Mouse (Mus musculus) forebrain, embryonic 15.5 days (tissue): ENCODE data around the gene Gm9857. TPM values are rescaled to one million over a fixed set of nuclear protein-coding genes. Genes with fewer than 3 reads are reported as not detected.

Source experiments
- ATAC-seq: fragments of 200-750 bp; cut with Nextera tagmentation; replicated peaks from 2 replicates; pipeline ENCODE4 v1.8.0; 2017; ENCODE audit warnings: mild to moderate bottlenecking, moderate TSS enrichment, moderate library complexity
- H3K27ac ChIP-seq: fragments of 300-500 bp; sonication (generic); replicated peaks from 2 replicates; pipeline ENCODE4 v1.5.1; 2015; ENCODE audit warnings: mild to moderate bottlenecking, inconsistent platforms
- H3K27me3 ChIP-seq: fragments of 300-500 bp; sonication (generic); 2 replicates; pipeline ENCODE4 v1.6.1; 2015; ENCODE audit warnings: inconsistent platforms
- H3K36me3 ChIP-seq: fragments of 300-500 bp; sonication (generic); 2 replicates; pipeline ENCODE4 v1.6.1; 2015; ENCODE audit warnings: mild to moderate bottlenecking, inconsistent platforms
- H3K4me1 ChIP-seq: fragments of 300-500 bp; sonication (generic); 2 replicates; pipeline ENCODE4 v1.6.1; 2015; ENCODE audit warnings: inconsistent platforms
- H3K4me2 ChIP-seq: fragments of 300-500 bp; sonication (generic); replicated peaks from 2 replicates; pipeline ENCODE4 v1.6.1; 2015; ENCODE audit warnings: mild to moderate bottlenecking, inconsistent platforms
- H3K4me3 ChIP-seq: fragments of 300-500 bp; sonication (generic); 2 replicates; pipeline ENCODE4 v1.5.1; 2015; ENCODE audit warnings: mild to moderate bottlenecking, inconsistent platforms
- H3K9ac ChIP-seq: fragments of 300-500 bp; sonication (generic); replicated peaks from 2 replicates; pipeline ENCODE4 v1.6.1; 2015; ENCODE audit warnings: mild to moderate bottlenecking, inconsistent platforms
- H3K9me3 ChIP-seq: fragments of 300-500 bp; sonication (generic); 2 replicates; pipeline ENCODE4 v1.6.1; 2016; ENCODE audit warnings: inconsistent platforms
- WGBS: fragments of 180-500 bp; shearing (Covaris S2); methylation state at CpG from one replicate; pipeline ENCODE4 v1.1.7; 2015; ENCODE audit warnings: mixed read lengths; 5-methylcytosine and 5-hydroxymethylcytosine counted together
- polyA plus RNA-seq: library from polyadenylated mRNA; unstranded; fragments of >200 nt; fragmentation: Nextera tagmentation; extraction: Ambion mirVana; gene quantifications from 2 replicates; pipeline ENCODE4 v1.2.1, GENCODE M21; 2015

Gene Gm9857
- polyA plus RNA-seq, 1 experiment from 2014 or later: 0.78 TPM

DNA sequence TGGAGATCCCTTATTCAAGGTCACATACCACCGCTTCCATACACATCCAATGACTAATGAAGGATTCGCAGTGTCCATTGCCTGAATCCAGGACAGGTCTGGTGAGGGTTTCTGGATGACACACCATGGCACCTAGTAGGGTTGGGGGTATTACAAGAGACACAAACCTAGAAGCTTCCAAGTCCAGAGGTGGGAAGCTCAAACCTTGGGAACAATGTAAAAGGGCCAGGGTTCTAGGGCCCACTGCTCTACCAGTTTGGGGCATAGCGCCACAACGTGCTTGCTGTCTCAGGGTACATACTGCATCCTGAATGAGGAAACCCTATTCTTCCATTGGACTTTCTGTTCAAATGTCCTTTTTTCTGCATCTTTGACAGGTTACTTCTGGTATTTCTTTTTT lies 41.6 kb downstream of the Gm9857 start:
- no peak for ATAC-seq
- WGBS: 94% methylated on average over 4 of the region's 4 CpGs
- H3K27ac ChIP-seq: no peak overlapping the region
- H3K4me3 ChIP-seq: no peak overlapping the region
- no peaks in the 10 kb centered on the region for H3K27me3 ChIP-seq
- no peaks in the 10 kb centered on the region for H3K9me3 ChIP-seq
- no peak overlapping the region for H3K9ac ChIP-seq
- no peak overlapping the region for H3K4me2 ChIP-seq
- no peaks in the 10 kb centered on the region for H3K4me1 ChIP-seq
- H3K36me3 ChIP-seq: peaks cover 18% of the 10 kb centered on the region

GRCm38 (mm10) chr3:108892914-108893313 lies 47.3 kb downstream of the Gm9857 start:
- no peak for ATAC-seq
- Histone ChIP-seq H3K9me3 (no peaks in the 10 kb centered on the region), H3K9ac (no peak overlapping the region), H3K4me2 (no peak overlapping the region), H3K4me1 (no peaks in the 10 kb centered on the region), H3K27ac (no peak overlapping the region), H3K36me3 (no peaks in the 10 kb centered on the region), H3K27me3 (no peaks in the 10 kb centered on the region), H3K4me3 (no peak overlapping the region)
- WGBS: 74% methylated on average over 4 of the region's 4 CpGs

GRCm38 (mm10) chr3:108892080-108892479 lies 48.2 kb downstream of the Gm9857 start:
- no peak overlapping the region for H3K27ac ChIP-seq

More at GRCm38 (mm10) chr3:108892080-108892479, 48.2 kb downstream of the Gm9857 start:
- H3K27me3 ChIP-seq: no peaks in the 10 kb centered on the region
- no peak overlapping the region for H3K4me2 ChIP-seq
- no peaks in the 10 kb centered on the region for H3K9me3 ChIP-seq
- H3K4me3 ChIP-seq: no peak overlapping the region
- H3K36me3 ChIP-seq: no peaks in the 10 kb centered on the region
- no peak overlapping the region for H3K9ac ChIP-seq
- no peak for ATAC-seq
- WGBS: 73% methylated on average over 1 of the region's 1 CpGs
- no peaks in the 10 kb centered on the region for H3K4me1 ChIP-seq

Other genes with a start within 250 kb of the Gm9857 start
- gene Gpsm2, start 218.1 kb downstream of the Gm9857 start, polyA plus RNA-seq: 38.6 and 43.3 TPM in 2 replicates
- not detected in 2 replicates for gene Aknad1, start 200.8 kb downstream of the Gm9857 start, polyA plus RNA-seq
- 13.3 and 14.7 TPM in 2 replicates for gene Stxbp3, start 99.9 kb downstream of the Gm9857 start, polyA plus RNA-seq
- not detected in 2 replicates for gene Fndc7, start 50.4 kb downstream of the Gm9857 start, polyA plus RNA-seq
- gene Prpf38b, start 28.7 kb downstream of the Gm9857 start, polyA plus RNA-seq: 60.7 and 66.9 TPM in 2 replicates
- 1.2 and 1.6 TPM in 2 replicates for gene Henmt1, start 572 bp downstream of the Gm9857 start, polyA plus RNA-seq
- gene Fam102b, start 87.2 kb upstream of the Gm9857 start, polyA plus RNA-seq: 13.8 and 16.0 TPM in 2 replicates
- gene Slc25a54, start 140.0 kb upstream of the Gm9857 start, polyA plus RNA-seq: not detected in 2 replicates
- 4.1 TPM in 2 replicates for gene Slc25a24, start 182.7 kb upstream of the Gm9857 start, polyA plus RNA-seq